Mouse (Mus musculus) stomach, postnatal 0 days (tissue): Measurements from ENCODE around the gene Ttn.

ENCODE experiments used
- CTCF ChIP-seq: IDR thresholded peaks from 2 replicates; pipeline ENCODE4 v1.5.1; 2016; ENCODE audit warnings: antibody characterized with exemption, low read depth, mild to moderate bottlenecking, moderate library complexity
- EP300 ChIP-seq: optimal IDR thresholded peaks from 2 replicates; pipeline ENCODE3; 2016; ENCODE audit warnings: antibody characterized with exemption

DNA sequence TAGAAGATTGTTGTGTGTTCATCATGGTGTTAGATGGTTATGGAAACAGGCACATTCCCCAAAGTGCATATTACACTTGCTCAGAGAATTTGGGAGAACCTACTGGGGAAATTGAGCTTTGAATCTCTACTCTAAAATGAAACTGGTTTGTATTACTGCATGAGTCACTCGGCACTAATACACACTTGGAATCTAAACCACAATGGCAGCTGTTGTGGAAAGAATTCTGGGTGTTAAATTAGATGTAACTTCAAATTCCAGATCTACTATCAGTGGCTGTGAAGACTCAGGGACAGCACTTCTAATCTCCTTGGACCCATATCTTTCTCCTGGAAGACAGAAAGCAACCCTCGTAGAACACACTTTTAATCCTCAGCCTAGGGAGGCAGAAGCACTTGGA, 38.3 kb upstream of the Ttn start:
- TF ChIP-seq CTCF = no peak
- TF ChIP-seq EP300 = no peak
